Mouse (Mus musculus) lung, postnatal 14 days (tissue): ENCODE measurements at regions not wholly inside any gene's neighbourhood (a gene's known extent, or its start where the extent isn't known, plus 50 kb on each side); places are given as distances from the start of the nearest gene placed in this dataset.

Experiments
- DNase-seq: peaks from one replicate; pipeline ENCODE4 v3.0.0; 2021

- no peak for DNase-seq
Measured at GRCm38 (mm10) chr15:103102068-103102840, 64.6 kb downstream of the Smug1 start.

- DNase-seq = no peak
Measured at GRCm38 (mm10) chr15:103100121-103100520, 66.8 kb downstream of the Smug1 start.

- no peak for DNase-seq
Measured at GRCm38 (mm10) chr15:103094457-103094856, 72.4 kb downstream of the Smug1 start.

GRCm38 (mm10) chr15:103093655-103094054, 73.2 kb downstream of the Smug1 start:
- no peak for DNase-seq

GRCm38 (mm10) chr15:103092496-103092895, 73.8 kb downstream of the Hoxc4 start:
- DNase-seq = no peak

GRCm38 (mm10) chr15:103090280-103091164, 71.8 kb downstream of the Hoxc4 start:
- DNase-seq = no peak

GRCm38 (mm10) chr15:103089852-103090251, 71.1 kb downstream of the Hoxc4 start:
- DNase-seq = no peak

GRCm38 (mm10) chr15:103089440-103089839, 70.7 kb downstream of the Hoxc4 start:
- no peak for DNase-seq

- DNase-seq = peak; percentile 37
Measured at GRCm38 (mm10) chr15:103087204-103087603, 68.5 kb downstream of the Hoxc4 start.

GRCm38 (mm10) chr15:103086672-103087069, 67.9 kb downstream of the Hoxc4 start:
- DNase-seq = no peak
